Mouse (Mus musculus) testis, adult 2 months (tissue): ENCODE measurements at regions not wholly inside any gene's neighbourhood (a gene's known extent, or its start where the extent isn't known, plus 50 kb on each side); places are given as distances from the start of the nearest gene placed in this dataset.

Source experiments
- H3K27ac ChIP-seq: fragments of 200-500 bp; 2 replicates; pipeline ENCODE4 v1.5.1; 2012; ENCODE audit warnings: low read depth, low read length; ENCODE audit not compliant: control insufficient read depth, insufficient read depth
- H3K27me3 ChIP-seq: fragments of 200-500 bp; 2 replicates; pipeline ENCODE4 v1.6.1; 2012; ENCODE audit warnings: mild to moderate bottlenecking, low read length, moderate library complexity; ENCODE audit not compliant: control insufficient read depth, insufficient read depth
- H3K36me3 ChIP-seq: fragments of 200-500 bp; 2 replicates; pipeline ENCODE4 v1.6.1; 2012; ENCODE audit warnings: mild to moderate bottlenecking, low read length; ENCODE audit not compliant: control insufficient read depth, insufficient read depth
- H3K4me1 ChIP-seq: fragments of 200-500 bp; 2 replicates; pipeline ENCODE4 v1.6.1; 2012; ENCODE audit warnings: low read length; ENCODE audit not compliant: control insufficient read depth, insufficient read depth
- H3K4me3 ChIP-seq: fragments of 200-500 bp; 2 replicates; pipeline ENCODE4 v1.5.1; 2012; ENCODE audit warnings: low read depth, mild to moderate bottlenecking, low read length, moderate library complexity, mixed read lengths; ENCODE audit not compliant: control insufficient read depth
- CTCF ChIP-seq: fragments of 200-500 bp; IDR thresholded peaks from 2 replicates; pipeline ENCODE4 v1.5.1; 2012; ENCODE audit warnings: low read depth, mild to moderate bottlenecking, inconsistent platforms, low read length, moderate library complexity; ENCODE audit not compliant: control insufficient read depth, insufficient read depth, insufficient replicate concordance
- POLR2A ChIP-seq: fragments of 200-500 bp; IDR thresholded peaks from 2 replicates; pipeline ENCODE4 v1.6.1; 2012; ENCODE audit warnings: low read depth, mild to moderate bottlenecking, inconsistent platforms, low read length, moderate library complexity; ENCODE audit not compliant: control insufficient read depth

DNA sequence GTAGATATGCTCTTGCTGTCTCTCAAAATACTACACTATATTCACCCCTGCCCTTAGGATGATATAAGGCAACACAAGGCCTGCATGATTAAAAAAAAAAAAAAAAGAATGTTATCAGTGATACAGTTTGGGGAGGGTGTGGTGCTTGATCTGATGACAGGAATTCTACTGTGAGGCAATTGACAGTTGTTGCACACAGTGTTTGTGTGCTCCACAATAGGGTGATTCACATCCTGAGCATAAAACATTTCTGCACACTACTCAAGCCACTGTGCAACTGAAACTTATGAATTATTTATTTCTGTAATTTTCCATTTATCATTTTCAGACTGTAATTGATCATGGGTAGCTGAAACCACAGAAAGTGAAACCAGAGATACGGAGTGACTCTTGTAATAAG lies 277.2 kb upstream of the Adgrl4 start:
- no peaks in the 10 kb centered on the region for H3K27me3 ChIP-seq
- no peaks in the 10 kb centered on the region for H3K36me3 ChIP-seq
- no peak overlapping the region for H3K27ac ChIP-seq
- H3K4me1 ChIP-seq = no peaks in the 10 kb centered on the region
- H3K4me3 ChIP-seq = no peak overlapping the region
- TF ChIP-seq POLR2A (no peak), CTCF (no peak)

DNA sequence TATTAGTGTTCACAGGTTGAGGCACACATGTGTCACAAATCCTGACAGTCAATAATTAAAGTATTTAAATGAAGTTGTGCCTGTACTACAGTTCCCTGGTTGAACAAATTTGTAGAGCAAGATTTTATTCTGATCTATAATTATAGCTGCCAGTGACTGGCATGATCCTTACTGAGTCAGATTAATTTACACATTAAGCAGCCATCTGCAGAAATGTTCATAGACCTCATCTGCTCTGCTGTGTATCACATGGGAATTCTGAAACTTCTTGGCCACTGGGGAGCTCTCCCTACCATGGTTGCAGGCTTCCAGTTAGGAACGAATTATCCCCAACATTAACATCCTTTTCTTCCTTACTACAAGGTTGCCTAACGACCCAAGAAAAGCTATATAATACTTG lies 255.6 kb upstream of the Adgrl4 start:
- no peaks in the 10 kb centered on the region for H3K4me1 ChIP-seq
- no peaks in the 10 kb centered on the region for H3K36me3 ChIP-seq
- TF ChIP-seq CTCF (no peak), POLR2A (no peak)
- H3K27ac ChIP-seq = no peak overlapping the region
- H3K4me3 ChIP-seq = no peak overlapping the region
- H3K27me3 ChIP-seq = no peaks in the 10 kb centered on the region

DNA sequence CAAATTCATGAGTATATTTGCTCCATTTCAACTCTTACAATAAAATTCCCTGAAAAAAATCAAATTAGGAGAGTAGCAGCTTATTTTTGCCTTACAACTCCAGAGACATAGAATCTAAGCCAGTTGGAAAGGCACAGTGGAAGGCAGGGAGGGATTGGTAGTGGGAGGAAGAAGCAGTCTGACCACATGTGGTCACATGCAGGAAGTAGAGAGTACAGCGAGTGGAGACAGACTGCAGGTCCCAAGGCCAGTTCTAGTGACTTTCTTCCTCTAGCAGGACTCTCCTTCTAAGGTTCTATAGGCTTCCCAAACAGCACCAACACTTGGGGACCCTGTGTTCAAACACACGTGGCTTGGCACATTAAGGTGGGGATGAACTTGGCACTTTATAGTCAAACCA lies 245.6 kb upstream of the Adgrl4 start:
- H3K27ac ChIP-seq = no peak overlapping the region
- no peak overlapping the region for H3K4me3 ChIP-seq
- TF ChIP-seq CTCF (no peak), POLR2A (no peak)
- H3K27me3 ChIP-seq = no peaks in the 10 kb centered on the region
- no peaks in the 10 kb centered on the region for H3K36me3 ChIP-seq
- no peaks in the 10 kb centered on the region for H3K4me1 ChIP-seq

DNA sequence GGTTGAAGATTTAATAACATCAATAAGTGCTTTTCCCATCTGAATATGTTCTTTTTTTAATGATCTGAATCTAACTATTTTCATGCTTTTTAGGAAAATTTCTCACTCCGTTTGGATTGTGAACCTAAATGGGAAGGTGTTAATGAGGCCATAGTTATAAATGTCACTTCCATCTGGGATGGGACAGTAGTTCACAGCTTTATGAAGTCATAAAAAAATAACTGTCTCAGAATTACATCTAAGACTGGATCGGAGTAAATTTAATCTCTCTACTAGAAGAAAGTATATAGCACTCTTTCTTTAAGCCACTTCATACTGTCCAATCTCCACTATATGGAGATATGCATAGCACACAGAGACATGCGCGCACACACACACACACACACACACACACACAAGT lies 226.7 kb upstream of the Adgrl4 start:
- Histone ChIP-seq H3K36me3 (no peaks in the 10 kb centered on the region), H3K4me1 (no peaks in the 10 kb centered on the region), H3K27ac (no peak overlapping the region), H3K27me3 (no peaks in the 10 kb centered on the region), H3K4me3 (no peak overlapping the region)
- TF ChIP-seq CTCF (no peak), POLR2A (no peak)

DNA sequence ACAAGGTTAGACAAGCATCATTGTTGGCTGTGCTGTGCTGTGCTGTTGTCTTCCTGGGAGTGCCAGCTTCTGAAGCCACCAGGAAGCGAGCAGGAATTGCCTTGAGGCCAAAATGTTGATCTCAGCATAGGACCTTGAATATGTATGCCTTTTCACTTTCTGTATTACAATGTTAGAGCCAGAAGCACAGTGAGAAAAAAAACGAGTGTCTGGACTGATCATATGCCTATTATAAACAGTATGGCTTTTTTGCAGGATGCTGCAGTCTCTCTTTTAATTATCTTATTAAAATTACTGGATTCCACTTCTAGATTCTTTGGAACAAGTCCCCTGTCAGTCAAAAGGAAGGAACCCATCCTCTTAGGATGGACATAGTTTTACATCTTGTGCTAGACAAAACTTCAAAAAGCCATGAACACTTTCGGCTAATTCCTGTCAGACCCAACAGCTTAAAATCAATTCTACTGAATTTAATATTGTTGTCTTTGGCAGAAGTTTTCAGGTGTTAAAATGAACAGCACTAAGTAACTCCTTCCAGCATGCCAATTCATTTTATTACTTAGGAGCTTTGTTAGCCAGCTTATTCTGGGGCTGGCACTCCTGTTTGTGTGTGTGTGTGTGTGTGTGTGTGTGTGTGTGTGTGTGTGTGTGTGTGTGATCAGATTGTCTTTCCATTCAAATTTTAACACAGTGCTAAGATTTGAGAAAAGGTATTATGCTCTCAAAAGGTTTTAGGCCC lies 220.8 kb upstream of the Adgrl4 start:
- Histone ChIP-seq H3K4me3 (no peak overlapping the region), H3K27me3 (no peaks in the 10 kb centered on the region), H3K36me3 (no peaks in the 10 kb centered on the region), H3K27ac (no peak overlapping the region), H3K4me1 (no peaks in the 10 kb centered on the region)
- TF ChIP-seq CTCF (no peak), POLR2A (no peak)

DNA sequence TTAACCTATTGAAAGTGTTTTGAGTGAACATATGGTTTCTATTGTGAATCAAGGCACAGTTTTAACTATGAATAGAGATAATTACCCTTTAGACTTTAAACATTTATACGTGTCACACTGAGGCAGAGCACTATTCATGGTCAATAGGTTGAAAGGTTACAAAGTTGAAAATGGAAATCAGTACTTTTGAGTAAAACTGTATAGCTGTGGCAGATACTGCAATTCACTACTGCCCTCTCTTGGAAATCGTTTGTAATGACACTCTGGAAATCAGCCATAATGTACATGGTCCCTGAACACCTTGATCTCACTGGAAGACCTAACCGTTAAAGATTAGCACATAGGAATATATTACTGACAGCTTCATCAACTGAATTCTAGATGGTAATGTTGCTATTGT lies 215.3 kb upstream of the Adgrl4 start:
- TF ChIP-seq CTCF (no peak), POLR2A (no peak)
- Histone ChIP-seq H3K36me3 (no peaks in the 10 kb centered on the region), H3K27ac (no peak overlapping the region)

DNA sequence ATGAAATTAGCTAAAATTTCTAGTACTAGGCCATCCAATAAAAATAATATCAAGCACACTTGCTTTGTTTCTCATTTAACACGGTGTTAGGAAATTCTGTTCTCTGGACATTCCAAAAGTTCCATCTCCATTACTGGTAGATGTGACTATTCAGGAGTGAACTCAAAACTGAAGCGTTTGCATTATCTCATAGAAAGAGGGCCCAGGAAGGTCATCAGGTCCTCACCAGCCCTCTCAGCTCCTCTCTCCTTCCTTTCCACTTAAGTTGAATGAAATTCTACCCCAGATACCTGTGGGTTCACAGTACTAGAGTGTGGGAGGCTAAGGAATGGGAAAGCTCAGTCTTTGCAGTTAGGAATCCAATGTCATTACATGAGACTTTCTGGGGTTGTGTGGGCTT lies 185.2 kb upstream of the Adgrl4 start:
- no peaks in the 10 kb centered on the region for H3K27me3 ChIP-seq
- H3K4me1 ChIP-seq = no peaks in the 10 kb centered on the region
- no peaks in the 10 kb centered on the region for H3K36me3 ChIP-seq
- H3K27ac ChIP-seq = no peak overlapping the region
- no peak for TF ChIP-seq CTCF
- TF ChIP-seq POLR2A = no peak
- H3K4me3 ChIP-seq = no peak overlapping the region

More for the DNA sequence above, 215.3 kb upstream of the Adgrl4 start:
- Histone ChIP-seq H3K27me3 (no peaks in the 10 kb centered on the region), H3K4me3 (no peak overlapping the region), H3K4me1 (no peaks in the 10 kb centered on the region)

DNA sequence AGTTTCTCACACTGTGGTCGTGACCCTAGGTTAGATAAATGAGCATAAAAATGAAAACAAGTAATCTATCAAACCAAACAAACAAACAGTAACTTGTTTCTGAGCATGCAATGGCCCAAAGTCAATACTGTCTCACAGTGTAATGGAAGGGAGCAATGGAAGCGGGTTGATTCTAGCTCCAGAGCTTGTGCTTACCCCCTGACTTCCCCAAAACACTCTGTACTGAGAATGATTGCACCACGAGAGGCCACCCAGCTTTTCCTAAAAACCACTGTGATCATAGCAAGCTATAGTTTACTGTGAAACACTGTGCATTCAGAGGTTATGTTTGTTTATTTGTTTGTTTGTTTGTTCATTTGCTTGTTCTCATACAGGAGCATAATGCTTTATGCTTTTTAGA lies 174.9 kb upstream of the Adgrl4 start:
- Histone ChIP-seq H3K27ac (no peak overlapping the region), H3K27me3 (no peaks in the 10 kb centered on the region), H3K4me3 (no peak overlapping the region), H3K4me1 (no peaks in the 10 kb centered on the region), H3K36me3 (no peaks in the 10 kb centered on the region)
- TF ChIP-seq POLR2A (no peak), CTCF (no peak)
